Mouse (Mus musculus) thymus, postnatal 36 days (tissue): ENCODE measurements around the gene Nos3.
"Not testable (repeated sequence)": the region's sequence is repeated elsewhere in the genome, so short reads cannot be mapped to it uniquely, and the experiment has no call there.

Experiments
- DNase-seq, 2 experiments: peaks; one replicate each; pipeline ENCODE4 v3.0.0; 2022; ENCODE audit warnings: mixed read lengths in 2 of 2

Nos3 gene

GRCm38 (mm10) chr5:24379501-24379900, 14.9 kb downstream of the Nos3 start:
- DNase-seq = no peak

GRCm38 (mm10) chr5:24380499-24380898, 15.9 kb downstream of the Nos3 start:
- no peak for DNase-seq

GRCm38 (mm10) chr5:24381486-24381885, 16.9 kb downstream of the Nos3 start:
- no peak for DNase-seq

- DNase-seq = no peak
Measured at GRCm38 (mm10) chr5:24381988-24382387, 17.4 kb downstream of the Nos3 start.

- DNase-seq = peak; percentile 88 to 89
Measured at GRCm38 (mm10) chr5:24383026-24383859, 18.6 kb downstream of the Nos3 start.

GRCm38 (mm10) chr5:24384407-24384806, 19.8 kb downstream of the Nos3 start:
- DNase-seq = no peak

GRCm38 (mm10) chr5:24385374-24385773, 20.8 kb downstream of the Nos3 start:
- DNase-seq = no peak

- DNase-seq = no peak
Measured at GRCm38 (mm10) chr5:24385887-24386550, 21.4 kb downstream of the Nos3 start.

GRCm38 (mm10) chr5:24387264-24388241, 22.9 kb downstream of the Nos3 start:
- peak; percentile 48 to 62 for DNase-seq

- peak in 1 of 2 experiments; percentile 22 for DNase-seq
Measured at GRCm38 (mm10) chr5:24388246-24388915, 23.8 kb downstream of the Nos3 start.

- peak; percentile 17 to 58 for DNase-seq
Measured at GRCm38 (mm10) chr5:24389011-24389657, 24.5 kb downstream of the Nos3 start.

GRCm38 (mm10) chr5:24389658-24390020, 25.0 kb downstream of the Nos3 start:
- no peak for DNase-seq

- DNase-seq = no peak
Measured at GRCm38 (mm10) chr5:24391864-24392263, 27.3 kb downstream of the Nos3 start, which contains the start of gene Atg9b. TSS of gene Atg9b (minus strand) at chr5:24392143.

- no peak for DNase-seq
Measured at GRCm38 (mm10) chr5:24392724-24393123, 28.1 kb downstream of the Nos3 start.

GRCm38 (mm10) chr5:24393392-24393997, 28.9 kb downstream of the Nos3 start, which contains the start of gene Abcb8:
TSS of gene Abcb8 (plus strand) at chr5:24393663.
- DNase-seq = peak; percentile 79 to 81

GRCm38 (mm10) chr5:24394165-24394894, 29.7 kb downstream of the Nos3 start:
- DNase-seq = peak; percentile 88 to 92

- DNase-seq = not testable (repeated sequence)
Measured at GRCm38 (mm10) chr5:24396254-24396653, 31.6 kb downstream of the Nos3 start.

- DNase-seq = no peak
Measured at GRCm38 (mm10) chr5:24399686-24400085, 35.1 kb downstream of the Nos3 start.

- DNase-seq = no peak
Measured at GRCm38 (mm10) chr5:24400362-24400761, 35.8 kb downstream of the Nos3 start.

- DNase-seq = no peak
Measured at GRCm38 (mm10) chr5:24400911-24401605, 36.4 kb downstream of the Nos3 start.
